Mouse (Mus musculus): ENCODE data around the gene Anxa5. TPM values are rescaled to one million over a fixed set of nuclear protein-coding genes. Genes with fewer than 3 reads are reported as not detected.

The Anxa5 gene
- total and polyA plus RNA-seq, 3 experiments: 40.7 to 111 TPM; not detected in 1

DNA sequence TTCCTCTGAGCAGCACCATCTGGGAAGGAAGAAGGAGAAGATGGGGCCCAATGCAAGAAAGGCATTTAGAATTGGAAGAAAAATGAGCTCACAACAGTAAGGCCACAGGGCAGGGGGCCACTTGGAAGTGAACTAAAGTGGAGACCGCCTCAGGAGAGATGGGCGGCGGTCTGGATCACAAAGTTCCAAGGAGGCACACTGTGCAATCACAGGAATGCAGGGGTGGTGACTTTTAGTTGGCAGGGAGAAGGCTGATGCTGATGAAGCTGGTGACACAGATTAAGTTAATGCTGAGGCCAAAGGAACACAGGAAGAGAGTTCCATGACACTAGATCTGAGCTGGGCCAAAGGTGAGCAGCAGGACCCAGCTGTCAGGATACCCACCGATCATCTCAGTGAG is 35.4 kb downstream of the Anxa5 start:
- no peaks in the 10 kb centered on the region for H3K9me3 ChIP-seq (replicated peaks; ENCODE audit: insufficient read depth, low read length)
- no peaks in the 10 kb centered on the region for H3K36me3 ChIP-seq (ENCODE audit: control insufficient read depth in 1 of 2, insufficient read depth in 2 of 2, low read length in 2 of 2)
- no peaks in the 10 kb centered on the region for H3K79me2 ChIP-seq (ENCODE audit: control insufficient read depth, insufficient read depth, low read length, poor library complexity)
- TF ChIP-seq CHD1 (IDR thresholded peaks at IDR 0.05; ENCODE audit: low read depth, low read length): no peak
- TF ChIP-seq ZKSCAN1 (IDR thresholded peaks at IDR 0.05; ENCODE audit: low read depth, low read length): no peak
- TF ChIP-seq RCOR1 (IDR thresholded peaks at IDR 0.05; ENCODE audit: low read depth, low read length): no peak
- no peak for TF ChIP-seq GATA1 (IDR thresholded peaks at IDR 0.05; ENCODE audit: low read depth, low read length)
- no peak for TF ChIP-seq POLR2AphosphoS2 (IDR thresholded peaks at IDR 0.05; ENCODE audit: low read length)
- TF ChIP-seq MEF2A (IDR thresholded peaks at IDR 0.05; ENCODE audit: extremely low read depth, insufficient replicate concordance, low read depth, low read length, poor library complexity, severe bottlenecking): no peak
- TF ChIP-seq ZC3H11A (IDR thresholded peaks at IDR 0.05; ENCODE audit: low read depth, low read length): no peak
- no peak for TF ChIP-seq EP300 (IDR thresholded peaks at IDR 0.05; ENCODE audit: low read depth in 1 of 2, low read length in 2 of 2)
- TF ChIP-seq NRF1 (IDR thresholded peaks at IDR 0.05; ENCODE audit: insufficient read depth, low read depth, low read length, poor library complexity, severe bottlenecking): no peak
- TF ChIP-seq POLR2A (IDR thresholded peaks at IDR 0.05; ENCODE audit: control insufficient read depth in 1 of 2, insufficient read depth in 1 of 2, low read depth in 1 of 2, low read length in 2 of 2, poor library complexity in 1 of 2): no peak
- no peak for TF ChIP-seq MAX (IDR thresholded peaks at IDR 0.05; ENCODE audit: low read length)
- no peak for TF ChIP-seq ZMIZ1 (IDR thresholded peaks at IDR 0.05; ENCODE audit: low read depth, low read length)
- no peak for TF ChIP-seq MXI1 (IDR thresholded peaks at IDR 0.05; ENCODE audit: low read depth, low read length)
- TF ChIP-seq MAFK (IDR thresholded peaks at IDR 0.05; ENCODE audit: borderline replicate concordance, low read depth, low read length): no peak
- TF ChIP-seq POLR2AphosphoS5 (IDR thresholded peaks at IDR 0.05; ENCODE audit: borderline replicate concordance, low read depth, low read length): no peak
- TF ChIP-seq USF2 (IDR thresholded peaks at IDR 0.05; ENCODE audit: borderline replicate concordance in 1 of 2, insufficient read depth in 1 of 2, low read depth in 1 of 2, low read length in 2 of 2): no peak
- TF ChIP-seq NELFE (IDR thresholded peaks at IDR 0.05; ENCODE audit: low read depth, low read length): no peak
- no peak for TF ChIP-seq MAZ (IDR thresholded peaks at IDR 0.05; ENCODE audit: low read depth, low read length)
- no peaks in the 10 kb centered on the region for H3K4me1 ChIP-seq (ENCODE audit: control insufficient read depth in 1 of 2, insufficient read depth in 2 of 2, low read length in 2 of 2)
- H3K9ac ChIP-seq (ENCODE audit: control insufficient read depth, low read depth, low read length, poor library complexity, severe bottlenecking): no peak overlapping the region
- no peak overlapping the region for H3K4me3 ChIP-seq (ENCODE audit: control insufficient read depth in 1 of 2, insufficient read depth in 1 of 2, low read depth in 2 of 2, low read length in 2 of 2)
- DNase-seq (ENCODE audit: low read depth, low spot score): no peak
- peaks cover 0 to 2% of the 10 kb centered on the region in 2 experiments for H3K27me3 ChIP-seq (ENCODE audit: control insufficient read depth in 1 of 2, insufficient read depth in 2 of 2, low read length in 2 of 2)
- no peak overlapping the region for H3K27ac ChIP-seq (ENCODE audit: control insufficient read depth, low read depth, low read length)

DNA sequence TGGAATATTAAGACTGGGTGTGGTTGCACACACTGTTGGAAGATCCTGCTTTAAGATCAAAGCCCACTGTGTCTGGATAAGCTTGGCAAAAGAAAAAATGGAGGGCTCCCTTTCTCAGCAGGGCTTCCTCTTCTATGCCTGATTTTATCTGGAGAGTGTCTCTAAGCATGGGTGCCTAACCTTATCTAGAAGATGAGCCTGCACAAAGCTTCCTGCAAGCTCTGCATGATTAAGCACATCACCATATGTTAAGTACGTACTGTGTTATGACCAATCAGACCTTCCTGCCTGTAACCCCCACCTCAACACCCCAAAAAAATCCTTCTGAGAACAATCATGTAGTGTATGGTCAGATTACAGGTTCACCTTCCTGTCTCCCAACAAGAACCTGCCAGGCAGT is 45.3 kb downstream of the Anxa5 start:
- H3K27ac ChIP-seq (ENCODE audit: control insufficient read depth, low read depth, low read length): no peak overlapping the region
- TF ChIP-seq TCF12 (IDR thresholded peaks at IDR 0.05; ENCODE audit: low read depth, low read length): peak; percentile 48; the same call in 1 of the 2 replicates
- no peak for TF ChIP-seq CHD1 (IDR thresholded peaks at IDR 0.05; ENCODE audit: low read depth, low read length)
- TF ChIP-seq RCOR1 (IDR thresholded peaks at IDR 0.05; ENCODE audit: low read depth, low read length): peak; percentile 28; the same call in 1 of the 2 replicates
- peak; percentile 51 for TF ChIP-seq ETS1 (IDR thresholded peaks at IDR 0.05; ENCODE audit: low read depth, low read length)
- TF ChIP-seq EP300 (IDR thresholded peaks at IDR 0.05; ENCODE audit: low read depth in 1 of 2, low read length in 2 of 2): peak; percentile 16 to 50; a peak in 1 of 4 replicates
- TF ChIP-seq MYC (IDR thresholded peaks at IDR 0.05; ENCODE audit: low read depth, low read length): no peak
- peak; percentile 64 for TF ChIP-seq GATA1 (IDR thresholded peaks at IDR 0.05; ENCODE audit: low read depth, low read length)
- H3K79me2 ChIP-seq (ENCODE audit: control insufficient read depth, insufficient read depth, low read length, poor library complexity): no peaks in the 10 kb centered on the region
- H3K4me1 ChIP-seq (ENCODE audit: control insufficient read depth in 1 of 2, insufficient read depth in 2 of 2, low read length in 2 of 2): peaks cover 0 to 3% of the 10 kb centered on the region in 2 experiments; a peak in 1 of 4 replicates
- H3K9ac ChIP-seq (ENCODE audit: control insufficient read depth, low read depth, low read length, poor library complexity, severe bottlenecking): no peak overlapping the region
- no peaks in the 10 kb centered on the region for H3K27me3 ChIP-seq (ENCODE audit: control insufficient read depth in 1 of 2, insufficient read depth in 2 of 2, low read length in 2 of 2)
- no peaks in the 10 kb centered on the region for H3K36me3 ChIP-seq (ENCODE audit: control insufficient read depth in 1 of 2, insufficient read depth in 2 of 2, low read length in 2 of 2)
- H3K4me3 ChIP-seq (ENCODE audit: control insufficient read depth in 1 of 2, insufficient read depth in 1 of 2, low read depth in 2 of 2, low read length in 2 of 2): no peak overlapping the region
- no peaks in the 10 kb centered on the region for H3K9me3 ChIP-seq (replicated peaks; ENCODE audit: insufficient read depth, low read length)
- DNase-seq (ENCODE audit: low read depth, low spot score): peak; percentile 32
